Mouse (Mus musculus) heart, postnatal 0 days (tissue): ENCODE measurements at regions not wholly inside any gene's neighbourhood (a gene's known extent, or its start where the extent isn't known, plus 50 kb on each side); places are given as distances from the start of the nearest gene placed in this dataset.

Experiments used
- ATAC-seq: fragments of 200-750 bp; cut with Nextera tagmentation; 2 replicates; pipeline ENCODE4 v1.8.0; 2017; ENCODE audit warnings: low read depth, moderate number of reproducible peaks, moderate library complexity; ENCODE audit not compliant: insufficient read depth
- DNase-seq: peaks from one replicate; pipeline ENCODE4 v3.0.0-alpha.2; 2016; ENCODE audit warnings: low spot score
- H3K27ac ChIP-seq: fragments of 300-500 bp; sonication (generic); 2 replicates; pipeline ENCODE4 v1.5.1; 2014; ENCODE audit warnings: low read depth, mild to moderate bottlenecking
- H3K27me3 ChIP-seq: fragments of 300-500 bp; sonication (generic); 2 replicates; pipeline ENCODE4 v1.6.1; 2014; ENCODE audit warnings: low read length, mixed read lengths; ENCODE audit not compliant: control insufficient read depth, insufficient read depth
- H3K36me3 ChIP-seq: fragments of 300-500 bp; sonication (generic); replicated peaks from 2 replicates; pipeline ENCODE4 v1.6.1; 2014; ENCODE audit warnings: low read length, mixed read lengths; ENCODE audit not compliant: control insufficient read depth, insufficient read depth
- H3K4me1 ChIP-seq: fragments of 300-500 bp; sonication (generic); 2 replicates; pipeline ENCODE4 v1.6.1; 2014; ENCODE audit warnings: antibody characterized with exemption; ENCODE audit not compliant: control insufficient read depth, insufficient read depth
- H3K4me2 ChIP-seq: fragments of 300-500 bp; sonication (generic); 2 replicates; pipeline ENCODE4 v1.6.1; 2014; ENCODE audit warnings: low read depth, mild to moderate bottlenecking, low read length, moderate library complexity
- H3K4me3 ChIP-seq: fragments of 300-500 bp; sonication (generic); 2 replicates; pipeline ENCODE4 v1.5.1; 2014; ENCODE audit warnings: low read depth, low read length
- H3K9ac ChIP-seq: fragments of 300-500 bp; sonication (generic); replicated peaks from 2 replicates; pipeline ENCODE4 v1.6.1; 2014; ENCODE audit warnings: low read depth, low read length, mixed read lengths
- H3K9me3 ChIP-seq: fragments of 300-500 bp; sonication (generic); replicated peaks from 2 replicates; pipeline ENCODE4 v1.6.1; 2016; ENCODE audit warnings: low read length; ENCODE audit not compliant: control insufficient read depth
- CTCF ChIP-seq: IDR thresholded peaks from 2 replicates; pipeline ENCODE4 v1.5.1; 2016; ENCODE audit warnings: antibody characterized with exemption, control low read depth, low read depth
- EP300 ChIP-seq: IDR thresholded peaks from 2 replicates; pipeline ENCODE4 v1.6.1; 2016; ENCODE audit warnings: antibody characterized with exemption, low read depth
- WGBS: fragments of 180-500 bp; shearing (Covaris S2); extraction: QIAGEN DNeasy Blood & Tissue Kit; methylation state at CpG from one replicate; pipeline ENCODE4 v1.1.7; 2014; 5-methylcytosine and 5-hydroxymethylcytosine counted together

GRCm38 (mm10) chr17:9879556-9880206 lies 210.2 kb upstream of the Pabpc6 start:
- H3K36me3 ChIP-seq = no peaks in the 10 kb centered on the region
- no peak for DNase-seq
- TF ChIP-seq EP300 (no peak), CTCF (no peak)

GRCm38 (mm10) chr17:9873695-9874094 lies 204.2 kb upstream of the Pabpc6 start:
- no peak for TF ChIP-seq EP300
- TF ChIP-seq CTCF = no peak
- DNase-seq = no peak
- ATAC-seq = no peak
- Histone ChIP-seq H3K4me3 (no peak overlapping the region), H3K27me3 (no peaks in the 10 kb centered on the region), H3K4me2 (no peak overlapping the region), H3K9me3 (no peaks in the 10 kb centered on the region), H3K4me1 (peaks cover 8% of the 10 kb centered on the region; the same call in 1 of the 2 replicates), H3K27ac (no peak overlapping the region), H3K36me3 (no peaks in the 10 kb centered on the region), H3K9ac (no peak overlapping the region)
- 53% methylated on average over 10 of the region's 10 CpGs for WGBS

More at GRCm38 (mm10) chr17:9879556-9880206, 210.2 kb upstream of the Pabpc6 start:
- no peaks in the 10 kb centered on the region for H3K27me3 ChIP-seq
- H3K4me2 ChIP-seq = no peak overlapping the region
- no peak overlapping the region for H3K4me3 ChIP-seq
- no peaks in the 10 kb centered on the region for H3K4me1 ChIP-seq
- WGBS = 79% methylated on average over 12 of the region's 12 CpGs
- H3K27ac ChIP-seq = no peak overlapping the region
- no peaks in the 10 kb centered on the region for H3K9me3 ChIP-seq
- no peak for ATAC-seq
- H3K9ac ChIP-seq = no peak overlapping the region

GRCm38 (mm10) chr17:9870237-9870636 lies 200.7 kb upstream of the Pabpc6 start:
- no peak overlapping the region for H3K9ac ChIP-seq
- H3K27ac ChIP-seq = no peak overlapping the region; the same call in 1 of the 2 replicates
- TF ChIP-seq CTCF (no peak), EP300 (no peak)
- no peaks in the 10 kb centered on the region for H3K36me3 ChIP-seq
- ATAC-seq (peak; percentile 60), DNase-seq (no peak)
- no peak overlapping the region for H3K4me2 ChIP-seq
- H3K9me3 ChIP-seq = no peaks in the 10 kb centered on the region
- H3K4me3 ChIP-seq = no peak overlapping the region
- WGBS = 53% methylated on average over 3 of the region's 3 CpGs
- peaks cover 8% of the 10 kb centered on the region; the same call in 1 of the 2 replicates for H3K4me1 ChIP-seq
- no peaks in the 10 kb centered on the region for H3K27me3 ChIP-seq

GRCm38 (mm10) chr17:9868747-9869281 lies 199.3 kb upstream of the Pabpc6 start:
- 86% methylated on average over 11 of the region's 11 CpGs for WGBS
- ATAC-seq = no peak
- no peak overlapping the region for H3K9ac ChIP-seq

GRCm38 (mm10) chr17:9864254-9864653 lies 194.7 kb upstream of the Pabpc6 start:
- Histone ChIP-seq H3K27ac (no peak overlapping the region), H3K9ac (no peak overlapping the region; the same call in 1 of the 2 replicates), H3K4me2 (peak overlapping the region; percentile 7; the same call in 1 of the 2 replicates), H3K36me3 (no peaks in the 10 kb centered on the region), H3K27me3 (no peaks in the 10 kb centered on the region), H3K4me1 (peaks cover 8% of the 10 kb centered on the region; the same call in 1 of the 2 replicates), H3K4me3 (no peak overlapping the region), H3K9me3 (no peaks in the 10 kb centered on the region)
- WGBS = 36% methylated on average over 10 of the region's 10 CpGs
- DNase-seq (no peak), ATAC-seq (peak; percentile 55; the same call in 1 of the 2 replicates)
- TF ChIP-seq EP300 (no peak), CTCF (no peak)

More at GRCm38 (mm10) chr17:9868747-9869281, 199.3 kb upstream of the Pabpc6 start:
- H3K27me3 ChIP-seq = no peaks in the 10 kb centered on the region
- H3K36me3 ChIP-seq = no peaks in the 10 kb centered on the region
- H3K4me3 ChIP-seq = no peak overlapping the region
- H3K4me1 ChIP-seq = peaks cover 14% of the 10 kb centered on the region; the same call in 1 of the 2 replicates
- TF ChIP-seq CTCF = no peak
- TF ChIP-seq EP300 = no peak
- no peak overlapping the region for H3K27ac ChIP-seq
- DNase-seq = no peak
- H3K4me2 ChIP-seq = no peak overlapping the region
- H3K9me3 ChIP-seq = no peaks in the 10 kb centered on the region
